Mouse (Mus musculus) hindbrain, embryonic 14.5 days (tissue): ENCODE measurements around the gene Tmed2. TPM values are rescaled to one million over a fixed set of nuclear protein-coding genes. Genes with fewer than 3 reads are reported as not detected.
A peak's percentile ranks its signal among the peaks of the same experiment; 100 is the strongest.
"Not testable (repeated sequence)": the region's sequence is repeated elsewhere in the genome, so short reads cannot be mapped to it uniquely, and the experiment has no call there.

Experiments used
- ATAC-seq: fragments of 200-750 bp; cut with Nextera tagmentation; 2 replicates; pipeline ENCODE4 v1.8.0; 2017; ENCODE audit warnings: moderate number of reproducible peaks, mild to moderate bottlenecking, moderate TSS enrichment, moderate library complexity; ENCODE audit not compliant: low FRiP score
- DNase-seq: peaks from one replicate; pipeline ENCODE4 v3.0.0-alpha.2; 2015; ENCODE audit warnings: low spot score
- H3K27ac ChIP-seq: fragments of 300-500 bp; sonication (generic); 2 replicates; pipeline ENCODE4 v1.5.1; 2014; ENCODE audit warnings: mild to moderate bottlenecking, moderate library complexity
- H3K27me3 ChIP-seq: fragments of 300-500 bp; sonication (generic); 2 replicates; pipeline ENCODE4 v1.6.1; 2014; ENCODE audit warnings: mild to moderate bottlenecking, low read length, mixed read lengths; ENCODE audit not compliant: control insufficient read depth, insufficient read depth
- H3K36me3 ChIP-seq: fragments of 300-500 bp; sonication (generic); replicated peaks from 2 replicates; pipeline ENCODE4 v1.6.1; 2014; ENCODE audit not compliant: control insufficient read depth, insufficient read depth
- H3K4me1 ChIP-seq: fragments of 300-500 bp; sonication (generic); replicated peaks from 2 replicates; pipeline ENCODE4 v1.6.1; 2014; ENCODE audit warnings: antibody characterized with exemption, low read length, mixed read lengths; ENCODE audit not compliant: control insufficient read depth, insufficient read depth
- H3K4me2 ChIP-seq: fragments of 300-500 bp; sonication (generic); replicated peaks from 2 replicates; pipeline ENCODE4 v1.6.1; 2014; ENCODE audit warnings: mild to moderate bottlenecking, moderate library complexity
- H3K4me3 ChIP-seq: fragments of 300-500 bp; sonication (generic); replicated peaks from 2 replicates; pipeline ENCODE4 v1.5.1; 2014; ENCODE audit warnings: mild to moderate bottlenecking, low read length
- H3K9ac ChIP-seq: fragments of 300-500 bp; sonication (generic); 2 replicates; pipeline ENCODE4 v1.6.1; 2014
- H3K9me3 ChIP-seq: fragments of 300-500 bp; sonication (generic); 2 replicates; pipeline ENCODE4 v1.6.1; 2016; ENCODE audit warnings: low read length; ENCODE audit not compliant: control insufficient read depth
- WGBS: fragments of 180-500 bp; shearing (Covaris S2); extraction: QIAGEN DNeasy Blood & Tissue Kit; methylation state at CpG from one replicate; pipeline ENCODE4 v1.1.7; 2014; 5-methylcytosine and 5-hydroxymethylcytosine counted together
- polyA plus RNA-seq: library from polyadenylated mRNA; unstranded; fragments of >200 nt; fragmentation: Nextera tagmentation; extraction: Ambion mirVana; gene quantifications from 2 replicates; pipeline ENCODE4 v1.2.1, GENCODE M21; 2014

Tmed2 gene
- polyA plus RNA-seq, 1 experiment from 2014 or later = 354 TPM

- 97% methylated on average over 3 of the region's 3 CpGs for WGBS
- Histone ChIP-seq H3K4me3 (no peak overlapping the region), H3K9me3 (no peaks in the 10 kb centered on the region), H3K9ac (no peak overlapping the region), H3K4me2 (no peak overlapping the region), H3K27ac (no peak overlapping the region), H3K36me3 (peaks cover 89% of the 10 kb centered on the region), H3K27me3 (no peaks in the 10 kb centered on the region), H3K4me1 (no peaks in the 10 kb centered on the region)
- no peak for ATAC-seq
- DNase-seq = no peak
Measured at GRCm38 (mm10) chr5:124592768-124593167, 52.3 kb downstream of the Tmed2 start.

GRCm38 (mm10) chr5:124598224-124599174 lies 58.0 kb downstream of the Tmed2 start:
- no peaks in the 10 kb centered on the region for H3K9me3 ChIP-seq

GRCm38 (mm10) chr5:124599726-124600125 lies 59.2 kb downstream of the Tmed2 start:
- H3K4me2 ChIP-seq = peak overlapping the region; percentile 97
- not testable (repeated sequence) for H3K9me3 ChIP-seq, H3K9ac ChIP-seq, H3K27ac ChIP-seq, H3K27me3 ChIP-seq, ATAC-seq, DNase-seq
- H3K4me3 ChIP-seq = peak overlapping the region; percentile 88
- peaks cover 13% of the 10 kb centered on the region; the same call in 1 of the 2 replicates for H3K4me1 ChIP-seq
- peaks cover 44% of the 10 kb centered on the region for H3K36me3 ChIP-seq
- 59% methylated on average over 8 of the region's 8 CpGs for WGBS

More at GRCm38 (mm10) chr5:124598224-124599174, 58.0 kb downstream of the Tmed2 start:
- Histone ChIP-seq H3K36me3 (peaks cover 46% of the 10 kb centered on the region), H3K9ac (peak overlapping the region; percentile 76), H3K4me2 (peak overlapping the region; percentile 97), H3K27me3 (no peaks in the 10 kb centered on the region), H3K4me3 (peak overlapping the region; percentile 88), H3K4me1 (peaks cover 13% of the 10 kb centered on the region; the same call in 1 of the 2 replicates), H3K27ac (peak overlapping the region; percentile 53)
- WGBS = 6% methylated on average over 30 of the region's 30 CpGs
- ATAC-seq (peak; percentile 99), DNase-seq (peak; percentile 99)

Other genes starting within 250 kb of the Tmed2 start
- 10.1 and 12.6 TPM in 2 replicates for gene Mphosph9, start 212.7 kb upstream of the Tmed2 start, polyA plus RNA-seq
- 9.4 and 10.2 TPM in 2 replicates for gene 2810006K23Rik, start 212.6 kb upstream of the Tmed2 start, polyA plus RNA-seq
- gene Cdk2ap1, start 177.6 kb upstream of the Tmed2 start, polyA plus RNA-seq = 59.5 and 70.7 TPM in 2 replicates
- 87.6 and 89.3 TPM in 2 replicates for gene Sbno1, start 114.7 kb upstream of the Tmed2 start, polyA plus RNA-seq
- 23.1 and 23.2 TPM in 2 replicates for gene Kmt5a, start 100.8 kb upstream of the Tmed2 start, polyA plus RNA-seq
- gene Rilpl2, start 62.3 kb upstream of the Tmed2 start, polyA plus RNA-seq = 28.5 and 29.7 TPM in 2 replicates
- gene Snrnp35, start 57.6 kb upstream of the Tmed2 start, polyA plus RNA-seq = 8.5 and 9.0 TPM in 2 replicates
- 13.2 and 15.2 TPM in 2 replicates for gene Rilpl1, start 9.3 kb upstream of the Tmed2 start, polyA plus RNA-seq
- gene Ddx55, start 12.2 kb downstream of the Tmed2 start, polyA plus RNA-seq = 18.8 and 22.7 TPM in 2 replicates
- gene Eif2b1, start 38.4 kb downstream of the Tmed2 start, polyA plus RNA-seq = 67.8 TPM in 2 replicates
- gene Gtf2h3, start 38.4 kb downstream of the Tmed2 start, polyA plus RNA-seq = 40.7 and 48.0 TPM in 2 replicates
- 37.3 and 38.1 TPM in 2 replicates for gene Atp6v0a2, start 87.9 kb downstream of the Tmed2 start, polyA plus RNA-seq
- gene Dnah10, start 184.4 kb downstream of the Tmed2 start, polyA plus RNA-seq = 0.09 and 0.24 TPM in 2 replicates